ENCODE assay signal across 9 mouse cellular contexts in the genomic region with DNA sequence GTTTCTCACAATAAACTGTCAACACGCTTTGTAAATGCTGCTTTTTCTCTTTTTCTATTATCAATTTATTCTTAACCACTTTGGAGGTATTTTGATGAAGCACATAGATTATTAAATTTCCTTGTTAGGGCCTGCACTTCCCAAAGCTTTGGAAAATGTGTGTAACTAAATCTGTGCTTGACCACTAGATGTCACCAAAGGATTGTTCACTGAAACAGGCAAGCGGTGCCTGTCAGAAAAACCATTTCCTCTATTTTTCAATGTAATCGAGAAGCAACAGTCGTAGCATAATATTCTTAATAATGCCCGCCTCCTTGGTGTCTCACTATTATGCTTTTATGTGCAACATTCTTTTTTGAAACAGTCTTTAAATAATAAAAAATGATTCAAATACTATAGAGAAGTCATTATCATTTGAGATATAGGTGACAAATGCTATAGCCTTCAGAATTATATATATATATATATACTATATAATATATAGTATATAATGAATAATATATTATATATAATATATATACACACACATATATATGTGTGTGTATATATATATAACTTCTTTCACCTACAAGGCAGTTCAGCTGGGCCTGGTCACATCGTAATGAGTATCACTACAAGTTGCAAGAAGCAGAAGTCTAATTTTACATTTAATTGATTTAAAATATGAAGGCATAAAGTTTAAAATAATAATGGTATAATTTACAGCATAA.
A peak's percentile ranks its signal among the peaks of the same experiment; 100 is the strongest.
DNase-seq lines count a peak whose midpoint lies in the region; ATAC-seq and TF ChIP-seq lines count a peak whose summit lies in the region.
"Had no signal": no experiment of that assay in that cellular context is flagged by ENCODE, and none has a peak within 500 bp of the region (broad histone marks: within the 10 kb centered on the region; RNA-seq: fewer than 3 reads in every experiment).

No protein-coding gene starts in this region.

- no peak overlapping the region for H3K4me3 ChIP-seq in kidney, embryonic 14.5 days (ENCODE audit: low read length)
- no peak overlapping the region for H3K4me3 ChIP-seq in lung, postnatal 0 days (ENCODE audit: low read depth, low read length)
- H3K4me3 ChIP-seq: embryonic facial prominence, embryonic 12.5 days had no signal

- no peak overlapping the region for H3K27ac ChIP-seq in kidney, embryonic 14.5 days (ENCODE audit: low read depth, low read length)
- H3K27ac ChIP-seq in lung, postnatal 0 days (ENCODE audit: low read length), result no peak overlapping the region
- H3K27ac ChIP-seq: embryonic facial prominence, embryonic 12.5 days had no signal

- DNase-seq in kidney, adult 9 months, result peak; percentile 56
- DNase-seq in MN1 (ENCODE audit: low spot score), result peak; percentile 60
- peak; percentile 40 for DNase-seq in cerebellum, adult 9-10 months
- DNase-seq in lung, postnatal 0 days (ENCODE audit: low spot score), result peak; percentile 77
- DNase-seq in thymus, postnatal 14 days, result peak; percentile 26
- no peak for DNase-seq in urinary bladder, postnatal 10 days (ENCODE audit: low spot score)

- H3K4me2 ChIP-seq in kidney, embryonic 14.5 days (replicated peaks; ENCODE audit: low read depth, low read length), result no peak overlapping the region
- H3K4me2 ChIP-seq in lung, postnatal 0 days (replicated peaks; ENCODE audit: low read depth, low read length), result no peak overlapping the region
- H3K4me2 ChIP-seq: embryonic facial prominence, embryonic 12.5 days had no signal

- H3K36me3 ChIP-seq in kidney, embryonic 14.5 days (ENCODE audit: control insufficient read depth, insufficient read depth, low read length), result no peaks in the 10 kb centered on the region
- H3K36me3 ChIP-seq in lung, postnatal 0 days (ENCODE audit: insufficient read depth, low read length), result no peaks in the 10 kb centered on the region
- H3K36me3 ChIP-seq: embryonic facial prominence, embryonic 12.5 days had no signal

- no peaks in the 10 kb centered on the region for H3K9me3 ChIP-seq in kidney, embryonic 14.5 days (ENCODE audit: control insufficient read depth, low read length)
- no peaks in the 10 kb centered on the region for H3K9me3 ChIP-seq in lung, postnatal 0 days (ENCODE audit: low read length)
- H3K9me3 ChIP-seq: embryonic facial prominence, embryonic 12.5 days had no signal

- peak; percentile 85 for TF ChIP-seq CTCF in lung, postnatal 0 days (IDR thresholded peaks at IDR 0.05)

- ATAC-seq in kidney, embryonic 14.5 days (ENCODE audit: low FRiP score, low TSS enrichment), result no peak
- ATAC-seq in hematopoietic stem cell, adult 5-6 weeks (replicated peaks in 1 of 2; ENCODE audit: insufficient read depth in 1 of 2, low FRiP score in 2 of 2, low TSS enrichment in 1 of 2, low read depth in 1 of 2, poor library complexity in 2 of 2, severe bottlenecking in 2 of 2), result peak; percentile 88 to 90
- ATAC-seq in lung, postnatal 0 days, result no peak

- H3K9ac ChIP-seq in kidney, embryonic 14.5 days (ENCODE audit: low read depth, low read length), result no peak overlapping the region
- H3K9ac ChIP-seq in lung, postnatal 0 days (replicated peaks; ENCODE audit: low read depth), result no peak overlapping the region
- H3K9ac ChIP-seq: embryonic facial prominence, embryonic 12.5 days had no signal

- 25% methylated on average over 6 of the region's 6 CpGs for WGBS in kidney, embryonic 14.5 days
- 19% methylated on average over 6 of the region's 6 CpGs for WGBS in lung, postnatal 0 days

- TF ChIP-seq EP300 in lung, postnatal 0 days (IDR thresholded peaks at IDR 0.05), result no peak

- no peaks in the 10 kb centered on the region for H3K4me1 ChIP-seq in kidney, embryonic 14.5 days (ENCODE audit: control insufficient read depth, insufficient read depth, low read length)
- no peaks in the 10 kb centered on the region for H3K4me1 ChIP-seq in lung, postnatal 0 days (ENCODE audit: insufficient read depth, low read depth, low read length)
- H3K4me1 ChIP-seq: embryonic facial prominence, embryonic 12.5 days had no signal

- H3K27me3 ChIP-seq in kidney, embryonic 14.5 days (ENCODE audit: control insufficient read depth, insufficient read depth, low read length), result no peaks in the 10 kb centered on the region
- no peaks in the 10 kb centered on the region for H3K27me3 ChIP-seq in lung, postnatal 0 days (replicated peaks; ENCODE audit: insufficient read depth, low read length)
- H3K27me3 ChIP-seq: embryonic facial prominence, embryonic 12.5 days had no signal

Comparison
In these comparisons a context has a peak if more than half of its experiments do, and no peak if none do; other contexts are left out.
1. ATAC-seq: peak in hematopoietic stem cell, adult 5-6 weeks (2 of 2); none in kidney, embryonic 14.5 days (single experiment) and lung, postnatal 0 days (single experiment).